Mouse (Mus musculus) ES-Bruce4 (cell line): ENCODE measurements around the gene Actn4.

Experiments used
- CTCF ChIP-seq: IDR thresholded peaks from one replicate; pipeline ENCODE4 v1.8.1; 2011; ENCODE audit warnings: low read depth, low read length
- EP300 ChIP-seq: IDR thresholded peaks from 2 replicates; pipeline ENCODE4 v1.6.1; 2011; ENCODE audit warnings: low read depth, low read length; ENCODE audit not compliant: insufficient read depth

GRCm38 (mm10) chr7:29008714-29009113 lies 46.6 kb upstream of the Actn4 start:
- TF ChIP-seq EP300: no peak
- TF ChIP-seq CTCF: no peak
